Mouse (Mus musculus) heart, postnatal 0 days (tissue): ENCODE results near the gene Cdca7l.

Experiments used
- CTCF ChIP-seq: IDR thresholded peaks from 2 replicates; pipeline ENCODE4 v1.5.1; 2016; ENCODE audit warnings: antibody characterized with exemption, control low read depth, low read depth
- EP300 ChIP-seq: IDR thresholded peaks from 2 replicates; pipeline ENCODE4 v1.6.1; 2016; ENCODE audit warnings: antibody characterized with exemption, low read depth

- TF ChIP-seq CTCF (no peak), EP300 (no peak)
Measured at GRCm38 (mm10) chr12:117867708-117868564, 63.8 kb downstream of the Cdca7l start.
